Comparison of ENCODE assay signal across 8 mouse cellular contexts in the genomic region with DNA sequence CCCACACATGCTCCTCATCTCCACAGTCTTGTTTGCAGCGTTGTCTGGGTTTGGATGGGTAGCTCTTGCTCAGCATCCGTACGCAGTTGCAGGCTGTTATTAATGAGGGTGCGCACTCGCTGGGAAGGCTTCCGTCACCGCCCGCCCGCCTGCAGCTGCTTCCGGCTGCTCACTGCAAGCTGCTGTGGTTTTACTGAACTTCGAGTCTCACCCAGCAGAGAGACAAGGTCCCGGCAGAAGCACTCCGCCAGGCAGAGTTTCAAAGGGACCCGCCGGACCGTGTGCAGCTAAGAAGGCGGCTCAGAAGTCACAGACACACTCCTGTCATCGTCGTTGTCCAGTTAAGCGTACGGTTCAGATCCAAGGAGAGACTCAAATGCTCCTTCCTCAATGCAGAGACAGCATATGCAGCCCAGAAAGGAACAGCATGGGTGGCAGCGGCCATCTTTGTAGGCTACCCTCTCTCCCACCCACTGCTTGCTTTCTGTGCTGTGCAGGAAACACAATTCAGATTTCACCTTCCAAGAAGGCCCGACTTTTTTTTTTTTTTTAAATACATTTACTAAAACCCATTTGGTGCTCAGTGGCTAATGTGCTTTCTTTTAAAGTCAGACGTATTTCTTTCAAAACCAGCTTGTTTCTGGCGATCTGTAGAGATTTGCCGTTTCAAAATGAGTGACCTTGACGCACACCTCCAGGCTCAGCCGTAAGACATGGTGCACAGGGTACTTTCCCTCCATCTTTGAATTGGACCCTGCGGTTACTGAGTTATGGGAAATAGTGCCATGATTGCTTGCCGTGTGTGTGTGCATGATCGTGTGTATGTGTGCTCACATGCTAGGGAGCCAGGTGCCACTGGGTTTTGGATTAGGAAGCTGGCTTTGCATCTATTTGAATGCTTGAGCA.
DNase-seq lines count a peak whose midpoint lies in the region; ATAC-seq and TF ChIP-seq lines count a peak whose summit lies in the region.

No protein-coding gene starts in this region.

- no peaks in the 10 kb centered on the region for H3K36me3 ChIP-seq in kidney, embryonic 14.5 days (ENCODE audit: control insufficient read depth, insufficient read depth, low read length)
- H3K36me3 ChIP-seq in liver, embryonic 16.5 days (ENCODE audit: control insufficient read depth, insufficient read depth): no peaks in the 10 kb centered on the region

- no peak overlapping the region for H3K9ac ChIP-seq in kidney, embryonic 14.5 days (ENCODE audit: low read depth, low read length)
- no peak overlapping the region for H3K9ac ChIP-seq in liver, embryonic 16.5 days (ENCODE audit: low read depth, low read length)

- 76% methylated on average over 31 of the region's 31 CpGs for WGBS in kidney, embryonic 14.5 days
- WGBS in liver, embryonic 16.5 days (ENCODE audit: insufficient replicate concordance): 69% methylated on average over 31 of the region's 31 CpGs

- no peaks in the 10 kb centered on the region for H3K9me3 ChIP-seq in kidney, embryonic 14.5 days (ENCODE audit: control insufficient read depth, low read length)
- no peaks in the 10 kb centered on the region for H3K9me3 ChIP-seq in liver, embryonic 16.5 days (replicated peaks; ENCODE audit: control insufficient read depth, low read length)

- peak overlapping the region; percentile 57; the same call in 1 of the 2 replicates for H3K27ac ChIP-seq in kidney, embryonic 14.5 days (ENCODE audit: low read depth, low read length)
- H3K27ac ChIP-seq in liver, embryonic 16.5 days (ENCODE audit: low read length): no peak overlapping the region

- H3K4me3 ChIP-seq in kidney, embryonic 14.5 days (ENCODE audit: low read length): no peak overlapping the region
- H3K4me3 ChIP-seq in liver, embryonic 16.5 days (ENCODE audit: low read depth, low read length): no peak overlapping the region

- no peak overlapping the region for H3K4me2 ChIP-seq in kidney, embryonic 14.5 days (replicated peaks; ENCODE audit: low read depth, low read length)
- no peak overlapping the region for H3K4me2 ChIP-seq in liver, embryonic 16.5 days (ENCODE audit: low read depth, low read length)

- peaks cover 26% of the 10 kb centered on the region for H3K4me1 ChIP-seq in kidney, embryonic 14.5 days (ENCODE audit: control insufficient read depth, insufficient read depth, low read length)
- peaks cover 4% of the 10 kb centered on the region for H3K4me1 ChIP-seq in liver, embryonic 16.5 days (ENCODE audit: control insufficient read depth, low read depth, low read length)

- DNase-seq in kidney, adult 8-10 months: no peak
- DNase-seq in brain, embryonic 14.5 days (ENCODE audit: low read depth): peak; percentile 47
- peak; percentile 65 to 71 for DNase-seq in thymus, adult 18-20 months
- no peak for DNase-seq in urinary bladder, postnatal 4 days (ENCODE audit: low spot score in 2 of 2)
- DNase-seq in retina, postnatal 1 day: no peak
- DNase-seq in gastrocnemius, postnatal 14 days: no peak

- no peak for TF ChIP-seq POLR2A in brain, embryonic 14.5 days (IDR thresholded peaks at IDR 0.05; ENCODE audit: borderline replicate concordance, extremely low read depth, insufficient read depth, insufficient read length, poor library complexity, severe bottlenecking)

- no peaks in the 10 kb centered on the region for H3K27me3 ChIP-seq in kidney, embryonic 14.5 days (ENCODE audit: control insufficient read depth, insufficient read depth, low read length)
- H3K27me3 ChIP-seq in liver, embryonic 16.5 days (ENCODE audit: control insufficient read depth, insufficient read depth, low read depth, low read length): no peaks in the 10 kb centered on the region

- TF ChIP-seq CTCF in brain, embryonic 14.5 days (IDR thresholded peaks at IDR 0.05; ENCODE audit: borderline replicate concordance, extremely low read depth, insufficient read depth, insufficient read length): no peak

- ATAC-seq in kidney, embryonic 14.5 days (ENCODE audit: low FRiP score, low TSS enrichment): 0 out of 2 replicates have a peak, but pooled peaks have one; percentile 1
- ATAC-seq in liver, embryonic 16.5 days (ENCODE audit: low read depth): peak; percentile 41; the same call in 1 of the 2 replicates

- intact Hi-C loops in gastrocnemius, postnatal 14 days (cut with DNase I; ENCODE audit: low total_unique reads): no loop called here

Comparison
In these comparisons a context has a peak if more than half of its experiments do, and no peak if none do; other contexts are left out.
1. DNase-seq: peak in brain, embryonic 14.5 days (single experiment) and thymus, adult 18-20 months (2 of 2); none in kidney, adult 8-10 months (0 of 2), urinary bladder, postnatal 4 days (0 of 2), retina, postnatal 1 day (single experiment) and gastrocnemius, postnatal 14 days (single experiment).